Mouse (Mus musculus): ENCODE results near the gene Cblc. TPM values are rescaled to one million over a fixed set of nuclear protein-coding genes. Genes with fewer than 3 reads are reported as not detected.

Cblc gene
- polyA plus RNA-seq, 1 experiment from 2014 or later: not detected

DNA sequence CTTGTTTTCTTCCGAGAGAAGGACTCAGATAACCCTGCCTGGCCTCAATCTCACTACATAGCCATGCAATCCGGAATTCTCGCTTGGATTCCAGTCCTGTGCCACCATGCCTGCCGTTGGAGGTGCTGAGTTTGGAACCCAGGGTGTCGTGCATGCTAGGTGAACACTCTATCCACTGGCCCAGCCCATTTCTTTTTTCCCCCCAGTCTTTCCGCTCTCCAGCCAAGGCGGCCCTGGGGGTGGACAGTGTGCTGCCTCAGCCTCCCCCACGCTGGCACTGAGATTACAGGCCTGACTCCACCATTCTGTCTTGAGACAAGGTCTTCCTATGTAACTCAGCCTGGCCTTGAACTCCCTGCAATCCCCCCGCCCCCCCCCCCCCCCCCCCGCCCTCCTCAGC, 50.6 kb downstream of the Cblc start:
- Histone ChIP-seq H3K27me3 (ENCODE audit: control insufficient read depth, insufficient read depth, low read length) (no peaks in the 10 kb centered on the region), H3K36me3 (ENCODE audit: control insufficient read depth, insufficient read depth, low read length) (peaks cover 2% of the 10 kb centered on the region; the same call in 1 of the 2 replicates), H3K4me1 (ENCODE audit: control insufficient read depth, insufficient read depth, low read length) (peaks cover 28% of the 10 kb centered on the region), H3K9me3 (ENCODE audit: control insufficient read depth, low read length) (no peaks in the 10 kb centered on the region), H3K27ac (ENCODE audit: low read depth, low read length) (no peak overlapping the region), H3K4me3 (ENCODE audit: low read depth, low read length) (no peak overlapping the region), H3K9ac (ENCODE audit: low read length) (no peak overlapping the region), H3K4me2 (no peak overlapping the region)
- no peak for ATAC-seq (ENCODE audit: low FRiP score)
- DNase-seq (ENCODE audit: low spot score, missing footprints): no peak
- WGBS: 82% methylated on average over 8 of the region's 10 CpGs

DNA sequence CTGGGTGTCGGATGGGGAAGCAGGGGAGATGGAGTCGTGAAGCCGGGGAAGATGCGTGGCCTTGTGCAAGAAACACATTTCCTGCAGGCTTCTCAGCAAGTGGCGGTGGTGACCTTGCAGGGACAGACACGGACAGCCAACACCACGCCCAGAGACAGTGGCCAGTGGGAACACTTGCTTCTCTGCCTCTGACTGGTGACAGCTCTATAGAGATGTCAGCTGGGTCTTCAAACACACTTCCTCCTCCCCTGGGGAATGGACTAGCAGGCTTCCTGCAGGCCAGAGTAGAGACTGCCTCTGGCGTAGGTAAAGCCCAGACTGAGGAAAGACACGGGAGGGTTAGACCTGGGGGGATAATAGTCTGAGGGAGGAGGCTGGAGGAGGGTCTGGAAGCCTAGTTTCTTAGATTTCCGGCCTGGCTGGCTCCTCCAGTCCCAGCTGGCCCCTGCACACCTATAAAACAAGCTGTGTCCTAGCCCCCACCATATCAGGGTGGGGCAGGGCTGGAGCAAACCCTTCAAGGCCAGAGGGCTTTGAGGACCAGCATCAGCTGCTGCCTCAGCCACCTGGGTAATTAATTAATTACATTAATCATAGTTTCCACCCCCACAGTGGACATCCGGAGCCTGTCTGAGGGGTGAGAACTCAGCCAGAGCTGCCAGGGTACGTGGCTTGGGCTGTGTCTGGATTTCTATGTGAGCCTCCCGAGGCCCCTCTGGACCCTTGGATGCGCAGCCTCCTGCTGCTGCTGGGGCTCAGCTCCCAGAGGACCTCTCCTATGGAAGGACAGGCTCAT, 51.8 kb downstream of the Cblc start:
- Histone ChIP-seq H3K4me1 (ENCODE audit: control insufficient read depth, insufficient read depth, low read length) (peaks cover 24% of the 10 kb centered on the region), H3K27ac (ENCODE audit: low read depth, low read length) (no peak overlapping the region), H3K4me2 (no peak overlapping the region), H3K4me3 (ENCODE audit: low read depth, low read length) (no peak overlapping the region), H3K27me3 (ENCODE audit: control insufficient read depth, insufficient read depth, low read length) (no peaks in the 10 kb centered on the region), H3K9ac (ENCODE audit: low read length) (no peak overlapping the region), H3K9me3 (ENCODE audit: control insufficient read depth, low read length) (no peaks in the 10 kb centered on the region), H3K36me3 (ENCODE audit: control insufficient read depth, insufficient read depth, low read length) (peaks cover 2% of the 10 kb centered on the region; the same call in 1 of the 2 replicates)
- 77% methylated on average over 14 of the region's 14 CpGs for WGBS
- DNase-seq (ENCODE audit: low spot score, missing footprints) (no peak), ATAC-seq (ENCODE audit: low FRiP score) (no peak)

DNA sequence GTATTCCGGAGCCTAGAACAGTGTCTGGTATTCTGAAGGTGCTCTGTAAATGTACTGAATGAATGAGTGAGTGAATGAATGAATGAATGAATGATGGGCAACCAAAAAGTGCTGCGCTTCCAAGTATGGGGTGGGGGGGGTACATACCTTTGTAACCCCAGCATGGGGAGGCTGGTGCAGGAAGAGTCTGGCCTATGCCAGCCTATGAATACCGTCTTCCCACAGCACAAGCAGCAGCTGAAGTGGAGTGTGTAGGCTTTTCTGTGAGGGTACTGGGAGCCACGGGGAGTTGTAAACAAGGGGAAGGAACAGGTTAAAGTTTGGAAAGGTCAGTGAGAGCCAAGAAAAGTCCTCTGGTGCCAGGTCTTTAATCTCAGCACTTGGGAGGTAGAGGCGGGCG, 52.8 kb downstream of the Cblc start:
- H3K27ac ChIP-seq (ENCODE audit: low read depth, low read length): no peak overlapping the region
- DNase-seq (ENCODE audit: low spot score, missing footprints) (no peak), ATAC-seq (ENCODE audit: low FRiP score) (no peak)
- H3K4me2 ChIP-seq: no peak overlapping the region
- H3K9me3 ChIP-seq (ENCODE audit: control insufficient read depth, low read length): no peaks in the 10 kb centered on the region
- H3K4me3 ChIP-seq (ENCODE audit: low read depth, low read length): no peak overlapping the region
- no peaks in the 10 kb centered on the region for H3K27me3 ChIP-seq (ENCODE audit: control insufficient read depth, insufficient read depth, low read length)
- WGBS: 90% methylated on average over 6 of the region's 6 CpGs
- peaks cover 2% of the 10 kb centered on the region; the same call in 1 of the 2 replicates for H3K36me3 ChIP-seq (ENCODE audit: control insufficient read depth, insufficient read depth, low read length)
- H3K9ac ChIP-seq (ENCODE audit: low read length): no peak overlapping the region
- peaks cover 24% of the 10 kb centered on the region for H3K4me1 ChIP-seq (ENCODE audit: control insufficient read depth, insufficient read depth, low read length)

DNA sequence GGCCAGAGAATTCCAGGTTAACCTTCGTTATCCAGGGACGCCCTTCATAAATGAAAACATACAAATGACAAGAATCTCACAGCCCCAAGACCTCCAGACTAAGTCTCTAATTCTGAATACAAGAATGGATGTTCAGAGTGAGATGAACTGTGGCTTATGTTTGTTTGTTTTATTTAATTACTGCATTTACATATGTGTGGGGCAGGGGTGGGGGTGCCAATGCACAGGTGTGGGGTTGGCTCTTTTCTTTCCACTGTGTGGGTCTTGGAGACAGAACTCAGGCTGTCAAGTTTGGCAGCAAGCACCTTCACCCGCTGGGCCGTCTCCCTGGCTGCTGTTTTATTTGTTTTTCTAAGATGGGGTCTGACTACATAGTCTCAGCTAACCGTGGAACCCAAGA, 54.1 kb downstream of the Cblc start:
- 55% methylated on average over 5 of the region's 5 CpGs for WGBS
- Histone ChIP-seq H3K9ac (ENCODE audit: low read length) (no peak overlapping the region), H3K4me2 (no peak overlapping the region), H3K4me1 (ENCODE audit: control insufficient read depth, insufficient read depth, low read length) (peaks cover 12% of the 10 kb centered on the region), H3K9me3 (ENCODE audit: control insufficient read depth, low read length) (no peaks in the 10 kb centered on the region), H3K36me3 (ENCODE audit: control insufficient read depth, insufficient read depth, low read length) (peaks cover 2% of the 10 kb centered on the region; the same call in 1 of the 2 replicates), H3K27me3 (ENCODE audit: control insufficient read depth, insufficient read depth, low read length) (no peaks in the 10 kb centered on the region), H3K4me3 (ENCODE audit: low read depth, low read length) (no peak overlapping the region), H3K27ac (ENCODE audit: low read depth, low read length) (no peak overlapping the region)
- DNase-seq (ENCODE audit: low spot score, missing footprints) (no peak), ATAC-seq (ENCODE audit: low FRiP score) (no peak)

DNA sequence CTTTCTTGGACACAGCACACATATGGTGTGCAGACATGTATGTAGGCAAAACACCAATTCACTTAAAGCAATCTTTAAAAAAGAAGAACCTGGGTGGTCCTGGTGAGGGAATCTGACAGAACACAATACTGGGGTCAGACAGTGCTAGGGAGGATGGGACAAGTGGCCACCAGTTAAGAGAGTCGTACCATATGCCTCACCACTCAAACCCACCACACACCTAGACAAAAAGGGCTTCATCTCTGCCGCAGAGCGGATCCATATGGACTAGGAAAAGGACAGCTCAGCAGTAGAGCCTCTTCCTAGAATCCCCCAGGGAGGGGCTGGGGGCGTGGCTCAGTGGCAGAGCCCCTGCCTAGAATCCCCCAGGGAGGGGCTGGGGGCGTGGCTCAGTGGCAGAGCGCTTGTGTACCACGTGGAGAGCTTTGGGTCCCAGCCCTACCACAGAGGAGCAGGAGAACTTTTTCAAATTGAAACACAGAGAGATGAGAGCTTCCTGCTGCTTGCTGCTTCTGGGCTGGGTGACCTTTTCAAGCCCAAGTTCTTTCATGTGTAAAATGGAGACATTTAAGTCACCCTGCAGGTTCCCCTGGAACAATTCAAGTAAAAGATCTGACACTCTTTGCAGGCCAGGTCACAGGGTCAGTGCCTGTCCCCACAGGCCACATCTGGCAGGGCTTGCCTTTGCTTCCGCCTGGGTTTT, 55.1 kb downstream of the Cblc start:
- peaks cover 2% of the 10 kb centered on the region; the same call in 1 of the 2 replicates for H3K36me3 ChIP-seq (ENCODE audit: control insufficient read depth, insufficient read depth, low read length)
- H3K4me1 ChIP-seq (ENCODE audit: control insufficient read depth, insufficient read depth, low read length): peaks cover 6% of the 10 kb centered on the region
- H3K4me2 ChIP-seq: no peak overlapping the region
- no peaks in the 10 kb centered on the region for H3K27me3 ChIP-seq (ENCODE audit: control insufficient read depth, insufficient read depth, low read length)
- no peaks in the 10 kb centered on the region for H3K9me3 ChIP-seq (ENCODE audit: control insufficient read depth, low read length)
- ATAC-seq (ENCODE audit: low FRiP score) (peak; percentile 43), DNase-seq (ENCODE audit: low spot score, missing footprints) (no peak)
- no peak overlapping the region for H3K9ac ChIP-seq (ENCODE audit: low read length)
- H3K27ac ChIP-seq (ENCODE audit: low read depth, low read length): no peak overlapping the region
- WGBS: 8% methylated on average over 8 of the region's 8 CpGs
- no peak overlapping the region for H3K4me3 ChIP-seq (ENCODE audit: low read depth, low read length)

DNA sequence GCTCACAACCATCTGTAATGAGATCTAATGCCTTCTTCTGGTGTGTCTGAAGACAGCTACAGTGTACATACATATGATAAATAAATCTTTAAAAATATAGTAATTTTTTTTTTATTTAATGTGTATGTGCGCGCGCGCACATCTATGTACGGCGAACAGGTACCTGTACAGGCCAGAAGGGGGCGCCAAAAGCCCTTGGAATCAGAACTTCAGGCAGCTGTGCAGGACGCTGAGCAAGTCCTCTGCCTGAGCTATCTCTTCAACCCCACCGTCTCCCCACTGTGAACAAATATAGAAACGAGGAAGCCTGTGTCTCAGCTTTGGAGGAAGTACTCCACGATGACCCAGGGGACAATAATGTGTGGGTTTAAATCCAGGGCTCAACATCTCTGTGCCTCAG, 56.3 kb downstream of the Cblc start:
- 88% methylated on average over 11 of the region's 11 CpGs for WGBS
- peaks cover 6% of the 10 kb centered on the region for H3K4me1 ChIP-seq (ENCODE audit: control insufficient read depth, insufficient read depth, low read length)
- no peaks in the 10 kb centered on the region for H3K9me3 ChIP-seq (ENCODE audit: control insufficient read depth, low read length)
- ATAC-seq (ENCODE audit: low FRiP score) (no peak), DNase-seq (ENCODE audit: low spot score, missing footprints) (no peak)
- H3K4me3 ChIP-seq (ENCODE audit: low read depth, low read length): no peak overlapping the region
- no peak overlapping the region for H3K4me2 ChIP-seq
- H3K27me3 ChIP-seq (ENCODE audit: control insufficient read depth, insufficient read depth, low read length): no peaks in the 10 kb centered on the region
- H3K9ac ChIP-seq (ENCODE audit: low read length): no peak overlapping the region
- no peak overlapping the region for H3K27ac ChIP-seq (ENCODE audit: low read depth, low read length)
- peaks cover 4% of the 10 kb centered on the region; the same call in 1 of the 2 replicates for H3K36me3 ChIP-seq (ENCODE audit: control insufficient read depth, insufficient read depth, low read length)

DNA sequence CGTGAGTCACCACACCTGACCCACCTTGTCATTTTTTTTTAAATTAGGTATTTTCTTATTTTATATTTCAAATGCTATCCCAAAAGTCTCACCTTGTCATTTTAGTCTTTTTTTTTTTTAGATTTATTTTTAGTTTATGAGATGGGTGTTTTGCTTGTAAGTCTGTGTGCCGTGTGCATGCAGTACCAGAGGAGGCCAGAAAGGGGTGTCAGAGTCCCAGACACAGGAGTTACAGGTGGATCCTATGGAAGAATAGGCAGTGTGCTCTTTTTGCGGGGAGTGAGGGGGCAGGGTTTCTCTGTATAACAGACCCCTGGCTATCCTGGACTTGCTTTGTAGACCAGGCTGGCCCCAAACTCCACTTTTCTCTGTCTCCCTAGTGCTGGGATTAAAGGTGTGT, 57.8 kb downstream of the Cblc start:
- Histone ChIP-seq H3K36me3 (ENCODE audit: control insufficient read depth, insufficient read depth, low read length) (peaks cover 3% of the 10 kb centered on the region; the same call in 1 of the 2 replicates), H3K4me2 (no peak overlapping the region), H3K27me3 (ENCODE audit: control insufficient read depth, insufficient read depth, low read length) (no peaks in the 10 kb centered on the region), H3K9ac (ENCODE audit: low read length) (no peak overlapping the region), H3K9me3 (ENCODE audit: control insufficient read depth, low read length) (no peaks in the 10 kb centered on the region), H3K4me1 (ENCODE audit: control insufficient read depth, insufficient read depth, low read length) (peaks cover 6% of the 10 kb centered on the region), H3K4me3 (ENCODE audit: low read depth, low read length) (no peak overlapping the region), H3K27ac (ENCODE audit: low read depth, low read length) (no peak overlapping the region)
- no peak for DNase-seq (ENCODE audit: low spot score, missing footprints)
- no peak for ATAC-seq (ENCODE audit: low FRiP score)
- WGBS: 93% methylated on average over 3 of the region's 3 CpGs

DNA sequence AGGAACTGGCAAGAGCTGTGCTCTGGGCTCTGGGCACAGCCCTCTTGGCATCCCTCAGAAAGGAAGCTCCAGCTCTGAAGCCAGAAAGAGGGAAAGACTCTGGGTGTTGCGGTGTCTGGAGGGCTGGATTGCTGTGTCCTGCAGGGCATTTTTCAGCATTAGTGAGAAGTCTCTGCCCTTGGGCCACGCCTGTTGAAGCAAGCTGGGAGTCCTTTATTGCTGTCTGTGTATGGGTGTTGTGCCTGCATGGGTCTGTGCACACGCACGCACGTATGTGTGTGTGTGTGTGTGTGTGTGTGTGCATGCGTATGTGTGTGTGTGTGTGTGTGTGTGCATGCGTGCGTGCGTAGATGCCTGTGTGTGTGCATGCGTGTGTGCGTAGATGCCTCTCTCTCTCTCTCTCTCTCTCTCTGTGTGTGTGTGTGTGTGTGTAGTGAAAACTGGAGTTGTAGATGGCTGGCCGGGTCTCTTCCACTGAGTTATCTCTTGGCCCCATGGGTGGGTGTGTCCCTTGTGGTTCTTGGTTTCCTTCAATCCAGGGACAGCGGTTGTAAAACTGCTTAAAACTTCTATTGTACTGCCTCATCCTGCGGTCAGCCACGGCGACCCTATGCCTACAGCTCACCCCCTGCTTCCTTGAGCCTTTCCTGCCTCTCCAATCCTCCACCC, 60.1 kb downstream of the Cblc start:
- Histone ChIP-seq H3K9me3 (ENCODE audit: control insufficient read depth, low read length) (no peaks in the 10 kb centered on the region), H3K4me3 (ENCODE audit: low read depth, low read length) (no peak overlapping the region), H3K4me2 (no peak overlapping the region), H3K9ac (ENCODE audit: low read length) (no peak overlapping the region), H3K4me1 (ENCODE audit: control insufficient read depth, insufficient read depth, low read length) (peaks cover 1% of the 10 kb centered on the region; the same call in 1 of the 2 replicates), H3K27ac (ENCODE audit: low read depth, low read length) (no peak overlapping the region), H3K27me3 (ENCODE audit: control insufficient read depth, insufficient read depth, low read length) (no peaks in the 10 kb centered on the region), H3K36me3 (ENCODE audit: control insufficient read depth, insufficient read depth, low read length) (peaks cover 9% of the 10 kb centered on the region; the same call in 1 of the 2 replicates)
- WGBS: 94% methylated on average over 16 of the region's 16 CpGs
- no peak for ATAC-seq (ENCODE audit: low FRiP score)
- DNase-seq (ENCODE audit: low spot score, missing footprints): no peak
